In genomic region chr2:93030101-93030500, GRCm38 (mm10) we compare ENCODE assay signal across 9 mouse cellular contexts. TPM values are rescaled to one million over a fixed set of nuclear protein-coding genes. Genes with fewer than 3 reads are reported as not detected.
DNase-seq lines count a peak whose midpoint lies in the region; ATAC-seq lines count a peak whose summit lies in the region.
"Had no signal": no experiment of that assay in that cellular context is flagged by ENCODE, and none has a peak within 500 bp of the region (broad histone marks: within the 10 kb centered on the region; RNA-seq: fewer than 3 reads in every experiment).

No protein-coding gene starts in this region.

- intact Hi-C loops in left cerebral cortex, postnatal 4 days (cut with DNase I): no loop called here
- intact Hi-C loops in left cerebral cortex, postnatal 14 days (cut with DNase I): no loop called here
- intact Hi-C loops in heart, postnatal 10 days (cut with DNase I): no loop called here

- DNase-seq in left cerebral cortex, postnatal 4 days: peak; percentile 88
- no peak for DNase-seq in left cerebral cortex, postnatal 14 days (ENCODE audit: low spot score in 2 of 2)
- peak; percentile 91 for DNase-seq in brain, adult 2 months (ENCODE audit: low read depth, low spot score)
- peak; percentile 86 for DNase-seq in cerebellum, adult 9-10 months
- peak; percentile 77 to 79 for DNase-seq in heart, postnatal 10 days
- no peak for DNase-seq in kidney, adult 18-20 months
- DNase-seq in c-Kit-positive CD71-positive TER-119-positive erythroid progenitor cells, embryonic 14.5 days (ENCODE audit: low spot score): no peak
- DNase-seq: lung, postnatal 14 days had no signal

- no peak for ATAC-seq in CD4-positive, CD25-positive, alpha-beta regulatory T cell, adult 4 months

RNA-seq across cellular contexts. Expression of gene Prdm11, which starts 15.9 kb away (rescaled TPM):
- total RNA-seq in left cerebral cortex, postnatal 4 days (2021): 10 to 100 TPM; 29.2 to 30.8 TPM
- total RNA-seq in left cerebral cortex, postnatal 14 days (2021): 10 to 100 TPM; 26.7 to 29.3 TPM
- total RNA-seq in heart, postnatal 10 days (2021): 10 to 100 TPM; 20.9 to 21.8 TPM
- 1 to 10 TPM; 1.8 to 2.1 TPM for polyA plus RNA-seq in CD4-positive, CD25-positive, alpha-beta regulatory T cell, adult 4 months (2017; shearing (Covaris generic))

Comparison
In these comparisons a context has a peak if more than half of its experiments do, and no peak if none do; other contexts are left out.
1. DNase-seq: peak in left cerebral cortex, postnatal 4 days (single experiment), brain, adult 2 months (single experiment), cerebellum, adult 9-10 months (single experiment) and heart, postnatal 10 days (2 of 2); none in left cerebral cortex, postnatal 14 days (0 of 2), kidney, adult 18-20 months (single experiment) and c-Kit-positive CD71-positive TER-119-positive erythroid progenitor cells, embryonic 14.5 days (single experiment).